Mouse (Mus musculus): ENCODE data around the gene Zfp618.

DNA sequence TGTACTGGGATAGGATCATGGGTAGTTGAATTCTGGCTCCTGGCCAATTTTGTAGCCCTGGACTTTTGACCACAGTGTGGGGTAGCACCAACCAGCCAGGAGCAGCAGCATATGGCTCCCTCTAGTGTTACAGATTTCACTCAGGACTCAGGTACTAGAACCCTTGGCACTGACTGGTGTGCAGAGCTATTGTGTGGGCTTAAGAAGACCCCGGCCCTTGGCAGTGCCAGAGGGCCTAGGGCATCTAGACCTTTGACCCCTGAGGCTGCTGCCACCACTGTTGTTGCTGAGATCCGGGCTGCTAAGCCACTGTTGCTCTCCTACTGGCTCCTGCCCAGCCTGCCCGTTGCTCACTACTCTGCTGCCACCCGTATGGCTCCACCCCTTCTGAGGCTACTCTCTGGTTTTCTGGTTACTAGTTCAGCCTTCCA lies 54.1 kb downstream of the Zfp618 start:
- TF ChIP-seq CTCF (IDR thresholded peaks at IDR 0.05; ENCODE audit: low read depth): peak; percentile 73
- no peak for TF ChIP-seq EP300 (optimal IDR thresholded peaks at IDR 0.05)
